Mouse (Mus musculus) right cerebral cortex, postnatal 25 days (tissue): ENCODE data around the gene Folr1.

Source experiments
- DNase-seq: peaks from one replicate; pipeline ENCODE4 v3.0.0; 2022

Folr1 gene

DNA sequence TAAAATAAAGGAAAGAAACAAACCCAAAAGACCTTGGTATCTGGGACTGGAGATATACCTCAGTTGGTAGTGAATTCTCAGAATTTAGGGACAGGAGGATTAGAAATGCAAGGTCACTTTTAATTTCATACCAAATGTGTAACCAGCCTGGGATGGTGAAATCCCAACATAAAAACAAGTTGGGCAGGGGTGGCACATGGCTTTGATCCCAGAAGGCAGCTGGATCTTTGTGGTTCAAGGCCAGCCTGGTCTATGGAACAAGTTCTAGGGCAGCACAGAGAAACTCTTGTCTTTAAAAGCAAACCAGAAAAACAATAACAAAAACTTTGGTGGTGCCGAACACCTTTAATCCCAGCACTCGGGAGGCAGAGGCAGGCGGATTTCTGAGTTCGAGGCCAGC lies 3.1 kb downstream of the Folr1 start:
- no peak for DNase-seq

- DNase-seq = no peak
Measured at GRCm38 (mm10) chr7:101866491-101867265, 3.9 kb downstream of the Folr1 start.

GRCm38 (mm10) chr7:101863415-101863814 lies 7.2 kb downstream of the Folr1 start, which contains the start of gene Anapc15:
Gene Anapc15, plus strand, starts transcription at chr7:101863715.
- no peak for DNase-seq

DNA sequence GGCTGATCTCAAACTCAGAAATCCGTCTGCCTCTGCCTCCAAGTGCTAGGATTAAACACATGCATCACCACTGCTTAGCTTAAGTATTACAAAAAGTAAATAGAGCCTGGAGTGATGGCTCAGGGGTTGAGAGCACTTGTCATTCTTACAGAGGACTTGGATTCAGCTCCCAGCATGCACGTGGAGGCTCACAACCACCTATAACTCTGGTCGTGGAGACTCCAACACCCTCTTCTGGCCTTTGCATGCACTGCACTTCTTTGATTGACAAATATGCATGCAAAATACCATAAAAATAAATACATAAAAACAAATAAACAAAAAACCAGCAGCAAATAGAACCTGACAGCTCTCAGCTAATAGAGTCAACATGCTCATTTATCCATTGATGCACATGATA lies 8.3 kb downstream of the Folr1 start:
- DNase-seq = no peak

- DNase-seq = no peak
Measured at GRCm38 (mm10) chr7:101860978-101861377, 9.6 kb downstream of the Folr1 start.

- DNase-seq = no peak
Measured at GRCm38 (mm10) chr7:101858362-101858761, 12.2 kb downstream of the Folr1 start.

DNA sequence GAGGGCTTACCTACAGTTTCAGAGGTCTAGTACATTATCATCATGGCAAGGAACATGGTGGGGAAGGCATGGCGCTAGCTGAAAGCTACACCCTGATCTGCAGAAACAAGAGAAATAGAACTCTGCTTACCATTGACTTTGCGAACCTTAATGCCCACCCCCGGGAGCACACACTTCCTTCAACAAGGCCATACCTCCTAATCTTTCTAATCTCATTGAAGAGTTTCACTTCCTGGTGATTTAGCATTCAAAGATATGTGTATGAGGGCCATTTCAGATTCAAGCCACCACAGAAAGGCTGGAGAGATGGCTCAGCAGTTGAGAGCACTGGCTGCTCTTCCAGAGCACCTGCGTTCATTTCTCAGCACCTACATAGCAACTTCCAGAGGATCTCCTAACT lies 13.5 kb downstream of the Folr1 start, which contains the start of gene Folr2:
Folr2 (minus strand) TSS at position 101 of the 400 bp plus-strand sequence.
- no peak for DNase-seq

GRCm38 (mm10) chr7:101853816-101854215 lies 16.8 kb downstream of the Folr1 start:
- no peak for DNase-seq

- no peak for DNase-seq
Measured at GRCm38 (mm10) chr7:101852846-101853245, 17.7 kb downstream of the Folr1 start.

- DNase-seq = no peak
Measured at GRCm38 (mm10) chr7:101851689-101852088, 18.9 kb downstream of the Folr1 start.

DNA sequence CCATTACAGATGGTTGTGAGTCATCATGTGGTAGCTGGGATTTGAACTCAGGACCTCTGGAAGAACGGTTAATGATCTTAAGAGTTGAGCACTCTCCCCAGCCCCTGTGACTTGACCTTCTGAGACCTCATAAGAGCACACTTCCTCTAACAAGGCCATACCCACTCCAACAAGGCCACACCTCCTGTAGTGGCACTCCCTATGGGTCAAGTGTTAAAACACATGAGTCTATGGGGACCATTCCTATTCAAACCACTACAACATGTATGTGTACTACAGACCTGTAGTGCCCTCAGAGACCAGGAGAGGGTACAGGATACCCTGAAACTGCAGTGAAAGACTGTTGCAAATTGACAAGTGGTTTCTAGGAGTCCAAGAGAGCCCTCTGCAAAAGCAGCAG lies 22.7 kb downstream of the Folr1 start:
- DNase-seq = no peak

DNA sequence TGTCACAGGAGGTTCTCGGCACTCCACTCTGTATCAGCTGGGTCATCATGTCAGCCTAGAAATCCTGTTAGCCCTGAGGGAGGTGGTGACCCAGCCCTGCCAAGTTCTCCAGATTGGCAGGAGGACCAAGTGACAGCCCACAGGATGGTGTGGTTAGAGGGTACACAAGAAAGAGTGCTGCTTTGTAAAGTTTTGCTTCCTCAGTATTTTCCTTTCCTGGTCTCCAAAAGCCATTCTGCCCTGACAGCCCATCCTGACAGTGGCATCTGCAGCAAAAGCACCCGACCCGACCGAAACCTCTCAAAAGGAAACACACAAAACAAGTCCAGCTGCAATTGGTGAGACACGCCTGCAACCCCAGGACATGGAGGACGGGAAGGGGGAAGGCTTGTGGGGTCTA lies 26.4 kb downstream of the Folr1 start:
- DNase-seq = no peak

DNA sequence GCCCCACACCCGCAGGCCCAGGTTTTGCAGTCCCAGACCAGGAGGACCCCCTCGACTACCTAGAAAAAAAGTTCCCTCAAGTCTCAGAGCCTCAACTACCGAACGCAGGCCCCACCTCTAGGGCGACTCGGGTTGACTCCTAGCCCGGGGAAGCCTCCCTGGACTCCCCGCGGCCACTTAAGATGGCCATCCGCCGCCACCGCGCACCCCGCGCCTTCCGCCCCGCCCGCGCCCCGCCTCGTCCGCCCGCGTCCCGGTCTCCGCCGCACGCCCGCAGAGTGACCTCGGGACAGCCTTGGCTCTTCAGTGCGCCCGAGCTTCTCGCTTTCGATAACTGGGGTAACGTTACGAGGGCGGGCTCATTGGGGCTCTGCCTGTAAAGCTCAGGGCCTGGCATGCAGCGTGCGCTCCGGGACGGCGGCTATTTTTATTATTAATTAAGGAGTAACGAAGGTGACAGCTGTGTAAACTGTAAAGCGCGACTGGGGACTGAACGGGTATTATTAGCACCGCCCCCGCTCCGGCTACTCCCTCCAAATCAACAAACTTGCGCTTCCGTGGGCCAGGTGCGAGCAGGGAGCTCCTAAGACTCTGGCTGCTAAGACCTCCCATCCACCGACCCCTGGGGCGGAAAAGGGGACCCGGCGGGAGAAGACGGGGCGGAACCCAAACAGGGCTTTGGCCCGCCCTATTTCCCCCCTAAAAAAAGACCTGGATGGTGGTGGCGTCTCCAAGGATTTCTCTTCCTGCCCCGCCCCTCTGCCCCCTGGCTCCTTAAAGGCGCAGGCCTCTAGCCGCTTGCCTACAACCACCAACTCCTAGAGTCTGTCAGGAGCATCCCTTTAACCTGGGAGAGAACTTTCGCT lies 32.7 kb downstream of the Folr1 start, which contains the start of gene Inppl1:
Inppl1 (minus strand) TSS at position 624 of the 866 bp plus-strand sequence.
- peak; percentile 66 for DNase-seq

GRCm38 (mm10) chr7:101837154-101837605 lies 33.4 kb downstream of the Folr1 start:
- no peak for DNase-seq

- DNase-seq = peak; percentile 51
Measured at GRCm38 (mm10) chr7:101836271-101837153, 34.1 kb downstream of the Folr1 start.

GRCm38 (mm10) chr7:101835457-101836109 lies 35.0 kb downstream of the Folr1 start:
- no peak for DNase-seq

GRCm38 (mm10) chr7:101834903-101835302 lies 35.7 kb downstream of the Folr1 start:
- DNase-seq = no peak

DNA sequence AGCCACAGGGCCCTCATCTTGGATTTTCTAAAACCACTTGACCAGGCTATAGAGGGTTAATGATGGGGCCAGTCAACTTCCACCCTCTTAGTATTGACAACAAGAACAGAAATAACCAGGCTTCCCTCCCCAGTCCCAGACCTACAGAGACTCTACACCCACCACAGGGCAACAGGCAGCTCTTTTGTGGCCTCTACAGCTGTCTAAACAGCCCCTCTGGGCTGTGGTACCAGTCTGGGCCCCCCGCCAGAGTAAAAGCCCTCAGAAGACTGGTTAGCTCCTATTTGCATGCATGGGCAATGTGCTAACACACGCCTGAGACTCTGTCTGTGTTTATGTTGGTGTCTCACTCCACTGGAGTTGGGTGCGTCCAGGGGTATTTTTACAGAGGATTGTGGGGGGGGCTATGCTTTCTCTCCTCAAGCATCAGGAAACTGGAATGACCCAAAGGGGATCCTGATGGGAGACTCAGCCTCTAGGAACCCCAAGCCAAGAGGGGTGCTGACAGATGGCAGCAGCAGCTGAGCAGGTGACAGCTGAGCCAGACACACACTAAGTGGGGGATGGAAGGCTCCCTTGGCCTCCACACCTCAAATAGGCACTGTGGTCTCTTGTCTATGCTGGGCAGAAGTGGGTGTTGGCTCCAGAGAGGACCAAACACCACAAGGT lies 36.5 kb downstream of the Folr1 start:
- DNase-seq = no peak

- DNase-seq = no peak
Measured at GRCm38 (mm10) chr7:101833352-101833751, 37.2 kb downstream of the Folr1 start.

DNA sequence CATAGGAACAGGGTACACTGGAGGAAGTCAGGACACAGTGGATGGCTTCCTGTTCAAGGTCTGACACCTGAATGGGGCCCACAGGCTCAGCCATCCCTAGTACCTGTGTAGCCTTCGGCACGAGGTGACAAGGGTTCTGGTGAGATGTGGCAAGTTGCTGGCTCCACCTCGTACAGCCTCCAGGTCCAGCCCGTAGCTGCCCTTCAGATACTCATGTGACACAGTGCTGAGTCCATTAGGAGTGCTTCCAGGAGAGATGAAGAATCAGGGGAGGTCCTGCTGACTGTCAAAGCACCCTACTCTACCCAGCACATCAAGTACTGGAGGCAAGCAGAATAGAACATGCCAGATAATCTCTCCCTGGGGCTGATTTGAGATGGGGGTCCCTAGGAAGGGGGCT lies 38.2 kb downstream of the Folr1 start:
- DNase-seq = no peak

DNA sequence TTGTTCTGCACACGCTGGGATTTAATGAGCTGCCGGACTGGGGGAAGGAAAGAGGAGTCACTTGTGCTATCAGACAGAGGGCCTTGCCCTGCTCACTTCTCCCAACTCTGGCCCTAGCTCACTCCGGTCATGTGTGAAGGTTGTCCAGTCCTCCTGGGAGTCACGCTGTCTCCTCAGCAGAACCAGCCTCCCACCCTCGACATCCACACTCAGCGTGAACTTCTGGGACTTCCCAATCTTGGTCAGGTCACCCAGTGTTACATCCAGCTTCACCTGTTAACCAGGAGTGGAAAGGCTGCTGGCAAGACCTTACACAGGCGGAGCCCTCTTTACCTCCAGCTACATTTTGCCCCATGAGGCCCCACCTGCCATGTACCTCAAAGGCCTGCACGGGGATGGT lies 39.2 kb downstream of the Folr1 start:
- no peak for DNase-seq

GRCm38 (mm10) chr7:101830373-101830772 lies 40.2 kb downstream of the Folr1 start:
- DNase-seq = no peak
